Mouse (Mus musculus) kidney, embryonic 15.5 days (tissue): ENCODE results near the gene Srsf4. TPM values are rescaled to one million over a fixed set of nuclear protein-coding genes. Genes with fewer than 3 reads are reported as not detected.

Source experiments
- ATAC-seq: fragments of 200-750 bp; cut with Nextera tagmentation; replicated peaks from 2 replicates; pipeline ENCODE4 v1.8.0; 2017; ENCODE audit warnings: moderate TSS enrichment; ENCODE audit not compliant: low FRiP score
- H3K27ac ChIP-seq: fragments of 300-500 bp; sonication (generic); 2 replicates; pipeline ENCODE4 v1.5.1; 2015; ENCODE audit warnings: mild to moderate bottlenecking, inconsistent platforms
- H3K27me3 ChIP-seq: fragments of 300-500 bp; sonication (generic); 2 replicates; pipeline ENCODE4 v1.6.1; 2015; ENCODE audit warnings: inconsistent platforms
- H3K36me3 ChIP-seq: fragments of 300-500 bp; sonication (generic); 2 replicates; pipeline ENCODE4 v1.6.1; 2015; ENCODE audit warnings: inconsistent platforms
- H3K4me1 ChIP-seq: fragments of 300-500 bp; sonication (generic); 2 replicates; pipeline ENCODE4 v1.6.1; 2015; ENCODE audit warnings: inconsistent platforms
- H3K4me2 ChIP-seq: fragments of 300-500 bp; sonication (generic); 2 replicates; pipeline ENCODE4 v1.6.1; 2015; ENCODE audit warnings: moderate library complexity, mild to moderate bottlenecking, inconsistent platforms
- H3K4me3 ChIP-seq: fragments of 300-500 bp; sonication (generic); replicated peaks from 2 replicates; pipeline ENCODE4 v1.5.1; 2015; ENCODE audit warnings: mild to moderate bottlenecking, inconsistent platforms
- H3K9ac ChIP-seq: fragments of 300-500 bp; sonication (generic); 2 replicates; pipeline ENCODE4 v1.6.1; 2015; ENCODE audit warnings: mild to moderate bottlenecking, inconsistent platforms
- H3K9me3 ChIP-seq: fragments of 300-500 bp; sonication (generic); replicated peaks from 2 replicates; pipeline ENCODE4 v1.6.1; 2016; ENCODE audit warnings: inconsistent platforms
- WGBS: fragments of 180-500 bp; shearing (Covaris S2); methylation state at CpG from one replicate; pipeline ENCODE4 v1.1.7; 2015; ENCODE audit warnings: mixed read lengths; 5-methylcytosine and 5-hydroxymethylcytosine counted together
- polyA plus RNA-seq: library from polyadenylated mRNA; unstranded; fragments of >200 nt; fragmentation: Nextera tagmentation; extraction: Ambion mirVana; gene quantifications from 2 replicates; pipeline ENCODE4 v1.2.1, GENCODE M21; 2015

The Srsf4 gene
- polyA plus RNA-seq, 1 experiment from 2014 or later: 114 TPM

DNA sequence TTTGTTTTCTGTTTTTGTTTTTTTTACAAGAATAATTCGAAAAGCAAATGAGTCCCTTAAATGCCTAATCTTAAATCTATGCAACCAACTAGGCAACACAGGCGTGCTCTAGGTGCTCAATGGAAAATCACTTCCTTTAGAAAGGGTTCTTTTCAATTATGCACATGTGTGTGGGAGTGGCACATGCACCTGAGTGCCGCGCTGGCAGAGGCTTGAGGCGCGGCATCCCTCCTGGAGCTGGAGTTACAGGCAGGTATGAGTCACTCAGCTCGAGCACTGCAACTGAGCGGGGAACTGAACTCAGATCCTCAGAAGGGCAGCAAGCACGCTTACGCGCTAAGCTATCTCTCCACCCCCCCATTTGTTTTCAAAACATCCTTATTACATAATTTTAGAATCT, 74.4 kb downstream of the Srsf4 start:
- WGBS: 78% methylated on average over 11 of the region's 11 CpGs
- Histone ChIP-seq H3K4me2 (no peak overlapping the region), H3K4me3 (no peak overlapping the region), H3K9me3 (no peaks in the 10 kb centered on the region), H3K27me3 (no peaks in the 10 kb centered on the region), H3K4me1 (peaks cover 20% of the 10 kb centered on the region; the same call in 1 of the 2 replicates), H3K27ac (no peak overlapping the region), H3K36me3 (peaks cover 10% of the 10 kb centered on the region), H3K9ac (no peak overlapping the region)
- no peak for ATAC-seq

DNA sequence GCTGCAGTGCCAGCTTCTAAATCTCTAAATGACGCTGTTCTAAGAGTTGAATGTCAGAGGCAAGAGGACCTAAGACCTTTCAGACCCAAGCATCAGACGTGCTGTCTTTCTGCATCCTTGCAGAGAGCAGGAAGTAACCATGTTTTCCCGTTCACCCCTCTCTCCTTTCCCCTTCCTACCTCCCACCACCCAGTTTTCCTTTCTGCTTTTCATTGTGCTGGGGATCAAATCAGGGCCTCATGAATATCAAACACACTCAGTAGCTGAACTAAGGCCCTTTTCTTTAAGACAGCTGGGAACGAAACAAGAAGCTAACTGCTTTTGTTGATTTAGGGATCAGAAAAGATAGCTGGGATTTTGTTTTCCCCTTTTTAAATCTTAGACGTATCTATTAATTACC, 76.5 kb downstream of the Srsf4 start:
- no peak overlapping the region for H3K27ac ChIP-seq
- no peaks in the 10 kb centered on the region for H3K27me3 ChIP-seq
- WGBS: 47% methylated on average over 5 of the region's 5 CpGs
- H3K4me2 ChIP-seq: no peak overlapping the region
- peaks cover 20% of the 10 kb centered on the region; the same call in 1 of the 2 replicates for H3K4me1 ChIP-seq
- no peak for ATAC-seq
- H3K9me3 ChIP-seq: no peaks in the 10 kb centered on the region
- H3K4me3 ChIP-seq: no peak overlapping the region
- peaks cover 27% of the 10 kb centered on the region for H3K36me3 ChIP-seq
- no peak overlapping the region for H3K9ac ChIP-seq

DNA sequence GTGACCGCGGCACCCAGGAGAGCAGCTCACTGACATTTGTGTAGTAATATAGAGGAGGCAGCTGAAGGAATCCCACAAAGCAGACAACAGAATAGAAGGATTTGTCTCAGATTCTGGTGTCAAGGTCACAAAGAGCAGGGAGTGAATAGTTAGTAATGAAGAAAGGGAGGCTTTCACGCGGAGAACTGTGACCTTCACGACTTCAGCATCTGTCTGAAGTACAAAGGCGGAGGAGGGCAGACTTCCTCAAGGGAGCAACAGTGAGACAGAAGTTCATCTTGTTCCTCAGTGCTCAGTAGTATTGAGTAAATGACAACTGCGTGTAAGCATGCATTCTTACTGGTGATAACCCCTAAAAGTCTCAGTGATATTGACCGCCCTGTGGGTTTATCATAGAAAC, 77.2 kb downstream of the Srsf4 start:
- no peaks in the 10 kb centered on the region for H3K9me3 ChIP-seq
- H3K4me2 ChIP-seq: no peak overlapping the region
- H3K27ac ChIP-seq: no peak overlapping the region
- H3K36me3 ChIP-seq: peaks cover 33% of the 10 kb centered on the region
- 69% methylated on average over 8 of the region's 8 CpGs for WGBS
- H3K27me3 ChIP-seq: no peaks in the 10 kb centered on the region
- no peak overlapping the region for H3K4me3 ChIP-seq
- ATAC-seq: no peak
- H3K4me1 ChIP-seq: peaks cover 15% of the 10 kb centered on the region; the same call in 1 of the 2 replicates
- no peak overlapping the region for H3K9ac ChIP-seq

Other genes starting within 250 kb of the Srsf4 start
- 30.3 TPM in 2 replicates for gene Ptpru, start 35.3 kb upstream of the Srsf4 start, polyA plus RNA-seq
- 45.8 and 47.4 TPM in 2 replicates for gene Mecr, start 30.1 kb upstream of the Srsf4 start, polyA plus RNA-seq
- gene Tmem200b, start 48.2 kb downstream of the Srsf4 start, polyA plus RNA-seq: 1.1 and 1.3 TPM in 2 replicates
- 0.09 TPM in 2 replicates for gene Gm10300, start 201.1 kb downstream of the Srsf4 start, polyA plus RNA-seq
- gene Epb41, start 201.7 kb downstream of the Srsf4 start, polyA plus RNA-seq: 65.1 and 67.1 TPM in 2 replicates